Mouse (Mus musculus) C2C12 (cell line): Measurements from ENCODE around the gene Aprt. TPM values are rescaled to one million over a fixed set of nuclear protein-coding genes. Genes with fewer than 3 reads are reported as not detected.

ENCODE experiments used
- H3K27me3 ChIP-seq: one replicate; pipeline ENCODE4 v1.6.1; 2011; ENCODE audit not compliant: control insufficient read depth, insufficient read depth, insufficient read length
- H3K36me3 ChIP-seq: one replicate; pipeline ENCODE4 v1.6.1; 2011; ENCODE audit not compliant: control insufficient read depth, insufficient read depth
- H3K4me3 ChIP-seq: one replicate; pipeline ENCODE4 v1.5.1; 2011; ENCODE audit warnings: mild to moderate bottlenecking, control low read depth; ENCODE audit not compliant: poor library complexity, insufficient read depth, severe bottlenecking
- H3K79me2 ChIP-seq: one replicate; pipeline ENCODE4 v1.6.1; 2011; ENCODE audit not compliant: control insufficient read depth, insufficient read depth
- H3K79me3 ChIP-seq: one replicate; pipeline ENCODE4 v1.6.1; 2011; ENCODE audit warnings: low read depth, control low read depth
- H3ac ChIP-seq: one replicate; pipeline ENCODE3; 2011; ENCODE audit warnings: low read depth; ENCODE audit not compliant: control insufficient read depth, insufficient read length
- CEBPB ChIP-seq: IDR thresholded peaks from one replicate; pipeline ENCODE4 v1.6.1; 2011; ENCODE audit warnings: low read depth, mild to moderate bottlenecking, control low read depth, moderate library complexity
- CTCF ChIP-seq: IDR thresholded peaks from one replicate; pipeline ENCODE4 v1.5.1; 2011; ENCODE audit not compliant: control insufficient read depth, insufficient read depth, insufficient read length
- FOSL1 ChIP-seq: IDR thresholded peaks from one replicate; pipeline ENCODE4 v1.8.0; 2011; ENCODE audit warnings: mild to moderate bottlenecking, low read length; ENCODE audit not compliant: poor library complexity, insufficient read depth, severe bottlenecking
- MAX ChIP-seq: IDR thresholded peaks from one replicate; pipeline ENCODE4 v1.6.1; 2011; ENCODE audit warnings: mild to moderate bottlenecking, control low read depth
- MYOD1 ChIP-seq: IDR thresholded peaks from one replicate; pipeline ENCODE4 v1.6.1; 2011; ENCODE audit warnings: low read depth; ENCODE audit not compliant: control insufficient read depth, insufficient read length
- MYOG ChIP-seq: IDR thresholded peaks from one replicate; pipeline ENCODE4 v1.6.1; 2011; ENCODE audit not compliant: control insufficient read depth, insufficient read length; ENCODE audit errors: extremely low read depth
- USF1 ChIP-seq: IDR thresholded peaks from one replicate; pipeline ENCODE4 v1.6.1; 2011; ENCODE audit warnings: low read depth, mild to moderate bottlenecking, control low read depth, moderate library complexity
- polyA plus RNA-seq: library from polyadenylated mRNA; unstranded; fragments of >200 nt; fragmentation: generic; extraction: Trizol; gene quantifications from one replicate; pipeline ENCODE4 v1.2.1, GENCODE M21; 2012; ENCODE audit warnings: missing spikeins

The Aprt gene
- polyA plus RNA-seq, 1 experiment = 615 TPM

DNA sequence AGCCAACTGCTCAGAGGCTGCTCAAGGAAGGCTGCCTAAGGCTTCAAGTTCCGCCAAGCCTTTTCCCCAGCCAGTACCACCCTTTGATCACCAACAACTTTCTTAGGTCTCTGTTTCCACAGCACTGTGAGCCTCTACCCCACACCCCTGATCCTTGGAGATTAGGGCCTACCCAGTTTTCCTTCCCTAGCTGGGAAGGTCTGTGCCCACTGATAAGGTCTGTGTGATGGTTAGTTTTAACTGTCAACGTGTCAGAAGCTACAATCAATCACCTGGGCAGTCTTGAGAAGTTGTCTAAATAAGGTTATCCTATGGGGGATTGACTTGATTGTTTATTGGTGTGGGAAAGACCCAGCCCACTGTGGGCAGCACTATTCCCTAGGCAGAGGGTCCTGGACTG lies 38.9 kb downstream of the Aprt start:
- H3K79me2 ChIP-seq = peaks cover 100% of the 10 kb centered on the region
- peaks cover 85% of the 10 kb centered on the region for H3K79me3 ChIP-seq
- H3K27me3 ChIP-seq = no peaks in the 10 kb centered on the region
- peaks cover 4% of the 10 kb centered on the region for H3K36me3 ChIP-seq
- H3K4me3 ChIP-seq = no peak overlapping the region
- TF ChIP-seq MYOG (no peak), FOSL1 (no peak), CEBPB (no peak), USF1 (no peak), MAX (no peak), CTCF (no peak), MYOD1 (no peak)
- no peak overlapping the region for H3ac ChIP-seq

DNA sequence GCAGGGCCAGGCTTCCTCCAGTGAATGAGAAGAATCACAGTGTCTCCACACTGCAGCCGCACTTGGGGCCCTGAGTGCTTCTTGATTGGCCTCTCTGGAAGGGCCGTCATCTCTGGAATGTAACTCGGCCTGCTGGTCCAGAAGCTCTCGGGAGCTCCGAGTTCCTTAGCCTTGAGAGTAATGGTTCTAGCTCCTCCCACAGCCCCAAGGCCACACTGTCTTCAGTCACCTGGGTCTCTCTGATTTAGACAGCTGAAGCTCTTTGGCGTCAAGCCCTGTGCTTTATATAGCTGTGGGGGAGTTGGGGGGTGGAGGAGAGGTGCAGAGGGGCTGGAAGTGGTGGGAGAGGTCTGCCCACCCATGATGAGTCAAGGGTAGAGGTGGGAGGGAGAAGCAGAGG lies 39.7 kb downstream of the Aprt start:
- H3ac ChIP-seq = no peak overlapping the region
- H3K4me3 ChIP-seq = no peak overlapping the region
- peaks cover 85% of the 10 kb centered on the region for H3K79me3 ChIP-seq
- peaks cover 10% of the 10 kb centered on the region for H3K36me3 ChIP-seq
- H3K27me3 ChIP-seq = no peaks in the 10 kb centered on the region
- H3K79me2 ChIP-seq = peaks cover 100% of the 10 kb centered on the region
- no peak for TF ChIP-seq CEBPB
- no peak for TF ChIP-seq FOSL1
- TF ChIP-seq MAX = no peak
- TF ChIP-seq MYOG = no peak
- TF ChIP-seq CTCF = no peak
- TF ChIP-seq USF1 = no peak
- no peak for TF ChIP-seq MYOD1

DNA sequence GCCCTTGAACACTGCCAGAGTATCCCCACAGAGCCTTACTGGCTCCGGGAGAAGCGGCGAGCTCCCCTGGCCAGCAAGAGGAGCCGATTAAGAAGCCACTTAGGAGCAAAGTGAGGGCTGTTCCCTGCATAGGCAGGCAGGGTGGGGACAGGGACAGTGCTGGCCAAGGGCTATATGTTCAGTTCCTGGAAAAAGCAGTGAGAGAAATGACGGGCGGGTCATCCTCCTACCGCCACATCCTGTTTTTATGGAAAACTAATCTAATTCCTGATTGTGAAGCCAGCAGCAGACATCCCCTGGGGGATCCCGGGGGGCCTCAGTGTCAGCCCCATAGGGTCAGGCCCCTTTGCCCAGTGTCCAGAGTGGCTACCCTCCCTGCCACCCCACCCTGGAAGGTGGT lies 45.4 kb downstream of the Aprt start:
- Histone ChIP-seq H3K79me2 (peaks cover 100% of the 10 kb centered on the region), H3K36me3 (peaks cover 11% of the 10 kb centered on the region), H3ac (no peak overlapping the region), H3K4me3 (no peak overlapping the region), H3K27me3 (no peaks in the 10 kb centered on the region), H3K79me3 (peaks cover 80% of the 10 kb centered on the region)
- no peak for TF ChIP-seq MYOG
- TF ChIP-seq MYOD1 = no peak
- TF ChIP-seq USF1 = no peak
- no peak for TF ChIP-seq CEBPB
- TF ChIP-seq MAX = no peak
- TF ChIP-seq CTCF = no peak
- TF ChIP-seq FOSL1 = no peak

DNA sequence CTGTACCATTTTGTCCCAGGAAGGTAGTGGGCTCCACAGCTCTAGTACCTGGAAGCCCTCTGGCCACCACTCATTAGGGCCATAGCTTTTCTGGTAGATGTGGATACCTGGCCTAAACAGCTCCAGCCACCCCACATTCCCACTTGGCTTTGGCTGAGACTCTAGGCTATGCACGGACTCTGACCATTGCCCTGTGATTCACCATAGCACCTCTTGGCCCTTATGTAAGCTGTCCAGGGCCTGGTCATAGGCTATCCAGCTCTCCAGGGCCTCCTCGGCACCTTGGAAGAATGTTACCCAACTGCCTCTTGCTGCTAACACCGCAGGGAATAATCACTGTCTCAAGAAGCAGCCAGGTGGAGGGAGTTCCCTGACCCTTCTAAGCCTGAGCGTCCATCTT lies 47.5 kb downstream of the Aprt start:
- Histone ChIP-seq H3K27me3 (no peaks in the 10 kb centered on the region), H3K79me2 (peaks cover 100% of the 10 kb centered on the region), H3K4me3 (no peak overlapping the region), H3ac (no peak overlapping the region), H3K36me3 (peaks cover 11% of the 10 kb centered on the region), H3K79me3 (peaks cover 78% of the 10 kb centered on the region)
- no peak for TF ChIP-seq MAX
- no peak for TF ChIP-seq FOSL1
- no peak for TF ChIP-seq CTCF
- TF ChIP-seq USF1 = no peak
- TF ChIP-seq MYOD1 = no peak
- no peak for TF ChIP-seq CEBPB
- TF ChIP-seq MYOG = no peak

DNA sequence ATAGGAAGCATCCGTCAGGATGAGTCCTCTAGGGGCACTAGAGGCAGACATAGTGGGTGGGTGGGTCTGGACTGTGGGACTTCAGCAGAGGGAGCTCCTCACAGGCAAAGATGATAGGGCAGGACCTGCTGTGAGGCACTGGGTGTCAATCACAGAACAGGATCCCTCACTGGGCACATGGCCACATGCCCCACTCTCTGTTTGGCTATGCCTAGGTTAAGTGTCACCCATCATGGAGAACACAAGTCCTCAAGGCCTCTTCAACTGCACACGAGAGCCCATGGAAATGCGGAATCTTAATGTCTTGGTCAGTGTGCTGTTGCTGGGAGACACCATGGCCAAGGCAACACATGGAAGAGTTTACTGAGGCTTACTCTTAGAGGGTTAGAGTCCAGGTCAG lies 48.8 kb downstream of the Aprt start:
- Histone ChIP-seq H3K36me3 (peaks cover 11% of the 10 kb centered on the region), H3K4me3 (no peak overlapping the region), H3ac (no peak overlapping the region), H3K79me2 (peaks cover 100% of the 10 kb centered on the region), H3K27me3 (no peaks in the 10 kb centered on the region), H3K79me3 (peaks cover 78% of the 10 kb centered on the region)
- no peak for TF ChIP-seq CEBPB
- no peak for TF ChIP-seq MAX
- no peak for TF ChIP-seq FOSL1
- TF ChIP-seq MYOD1 = no peak
- TF ChIP-seq MYOG = no peak
- no peak for TF ChIP-seq USF1
- no peak for TF ChIP-seq CTCF

DNA sequence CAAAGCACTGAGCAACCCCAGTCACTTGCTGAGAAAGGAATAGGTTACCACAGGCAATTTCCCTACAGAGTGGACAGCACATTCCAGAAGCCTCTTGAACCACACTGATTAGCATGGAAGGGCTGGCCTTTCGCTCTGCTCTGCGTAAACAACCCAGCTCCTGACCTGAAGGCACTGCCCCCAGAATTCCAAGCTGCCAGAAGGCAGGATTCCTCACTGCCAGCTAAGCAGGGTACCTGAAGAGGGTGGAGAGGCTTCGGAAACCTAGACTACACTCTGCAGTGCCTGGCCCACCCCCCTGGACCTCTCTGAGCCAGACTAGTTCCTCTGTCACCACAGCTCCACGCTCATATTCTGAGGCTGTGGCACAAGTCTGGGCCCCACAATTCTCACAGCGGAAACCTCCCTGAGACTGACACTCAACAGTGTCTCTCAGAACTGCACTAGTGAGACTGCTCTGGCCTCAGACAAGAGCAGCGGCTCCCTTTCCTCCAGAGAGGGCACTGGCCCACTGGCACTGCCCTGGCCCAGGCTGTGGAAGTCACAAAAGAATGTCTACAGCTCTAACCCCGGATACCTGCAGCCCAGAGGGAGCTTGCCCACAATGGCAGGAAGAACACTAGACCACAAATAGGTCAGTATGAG lies 50.1 kb downstream of the Aprt start:
- no peaks in the 10 kb centered on the region for H3K27me3 ChIP-seq

More for the DNA sequence above, 50.1 kb downstream of the Aprt start:
- Histone ChIP-seq H3K79me3 (peaks cover 77% of the 10 kb centered on the region), H3K79me2 (peaks cover 100% of the 10 kb centered on the region), H3K4me3 (no peak overlapping the region), H3ac (no peak overlapping the region), H3K36me3 (peaks cover 3% of the 10 kb centered on the region)
- TF ChIP-seq MAX (no peak), FOSL1 (no peak), CTCF (no peak), USF1 (no peak)
